Mouse (Mus musculus) heart, adult 2 months (tissue): ENCODE results near the gene Masp2.

Experiments used
- CTCF ChIP-seq: fragments of 200-600 bp; IDR thresholded peaks from 2 replicates; pipeline ENCODE4 v1.8.1; 2022; ENCODE audit warnings: antibody characterized with exemption, mild to moderate bottlenecking, moderate library complexity
- EP300 ChIP-seq: fragments of 200-500 bp; IDR thresholded peaks from 2 replicates; pipeline ENCODE4 v1.6.1; 2011; ENCODE audit warnings: low read depth, low read length, control low read depth; ENCODE audit not compliant: insufficient read depth

GRCm38 (mm10) chr4:148601871-148602270 lies 483 bp upstream of the Masp2 start:
- TF ChIP-seq EP300, result no peak
- no peak for TF ChIP-seq CTCF
